Mouse (Mus musculus) kidney, embryonic 14.5 days (tissue): Measurements from ENCODE around the gene Cfap46. TPM values are rescaled to one million over a fixed set of nuclear protein-coding genes. Genes with fewer than 3 reads are reported as not detected.

Experiments used
- ATAC-seq: fragments of 200-750 bp; cut with Nextera tagmentation; 2 replicates; pipeline ENCODE4 v1.8.0; 2017; ENCODE audit warnings: moderate number of reproducible peaks, mild to moderate bottlenecking, moderate TSS enrichment, moderate library complexity; ENCODE audit not compliant: low FRiP score, low TSS enrichment
- H3K27ac ChIP-seq: fragments of 300-500 bp; sonication (generic); 2 replicates; pipeline ENCODE4 v1.5.1; 2014; ENCODE audit warnings: low read depth, mild to moderate bottlenecking, low read length, moderate library complexity, mixed read lengths
- H3K27me3 ChIP-seq: fragments of 300-500 bp; sonication (generic); 2 replicates; pipeline ENCODE4 v1.6.1; 2014; ENCODE audit warnings: mild to moderate bottlenecking, low read length; ENCODE audit not compliant: control insufficient read depth, insufficient read depth
- H3K36me3 ChIP-seq: fragments of 300-500 bp; sonication (generic); 2 replicates; pipeline ENCODE4 v1.6.1; 2014; ENCODE audit warnings: low read length, mixed read lengths; ENCODE audit not compliant: control insufficient read depth, insufficient read depth
- H3K4me1 ChIP-seq: fragments of 300-500 bp; sonication (generic); 2 replicates; pipeline ENCODE4 v1.6.1; 2014; ENCODE audit warnings: low read length, mixed read lengths; ENCODE audit not compliant: control insufficient read depth, insufficient read depth
- H3K4me2 ChIP-seq: fragments of 300-500 bp; sonication (generic); replicated peaks from 2 replicates; pipeline ENCODE4 v1.6.1; 2014; ENCODE audit warnings: low read depth, mild to moderate bottlenecking, low read length
- H3K4me3 ChIP-seq: fragments of 300-500 bp; sonication (generic); 2 replicates; pipeline ENCODE4 v1.5.1; 2014; ENCODE audit warnings: mild to moderate bottlenecking, low read length
- H3K9ac ChIP-seq: fragments of 300-500 bp; sonication (generic); 2 replicates; pipeline ENCODE4 v1.6.1; 2014; ENCODE audit warnings: low read depth, mild to moderate bottlenecking, low read length, moderate library complexity
- H3K9me3 ChIP-seq: fragments of 300-500 bp; sonication (generic); 2 replicates; pipeline ENCODE4 v1.6.1; 2016; ENCODE audit warnings: low read length; ENCODE audit not compliant: control insufficient read depth
- WGBS: fragments of 180-500 bp; shearing (Covaris S2); extraction: QIAGEN DNeasy Blood & Tissue Kit; methylation state at CpG from one replicate; pipeline ENCODE4 v1.1.7; 2014; 5-methylcytosine and 5-hydroxymethylcytosine counted together
- polyA plus RNA-seq: library from polyadenylated mRNA; unstranded; fragments of >200 nt; fragmentation: Nextera tagmentation; extraction: Ambion mirVana; gene quantifications from 2 replicates; pipeline ENCODE4 v1.2.1, GENCODE M21; 2014

Gene Cfap46
- polyA plus RNA-seq, 1 experiment from 2014 or later, result 0.09 TPM

DNA sequence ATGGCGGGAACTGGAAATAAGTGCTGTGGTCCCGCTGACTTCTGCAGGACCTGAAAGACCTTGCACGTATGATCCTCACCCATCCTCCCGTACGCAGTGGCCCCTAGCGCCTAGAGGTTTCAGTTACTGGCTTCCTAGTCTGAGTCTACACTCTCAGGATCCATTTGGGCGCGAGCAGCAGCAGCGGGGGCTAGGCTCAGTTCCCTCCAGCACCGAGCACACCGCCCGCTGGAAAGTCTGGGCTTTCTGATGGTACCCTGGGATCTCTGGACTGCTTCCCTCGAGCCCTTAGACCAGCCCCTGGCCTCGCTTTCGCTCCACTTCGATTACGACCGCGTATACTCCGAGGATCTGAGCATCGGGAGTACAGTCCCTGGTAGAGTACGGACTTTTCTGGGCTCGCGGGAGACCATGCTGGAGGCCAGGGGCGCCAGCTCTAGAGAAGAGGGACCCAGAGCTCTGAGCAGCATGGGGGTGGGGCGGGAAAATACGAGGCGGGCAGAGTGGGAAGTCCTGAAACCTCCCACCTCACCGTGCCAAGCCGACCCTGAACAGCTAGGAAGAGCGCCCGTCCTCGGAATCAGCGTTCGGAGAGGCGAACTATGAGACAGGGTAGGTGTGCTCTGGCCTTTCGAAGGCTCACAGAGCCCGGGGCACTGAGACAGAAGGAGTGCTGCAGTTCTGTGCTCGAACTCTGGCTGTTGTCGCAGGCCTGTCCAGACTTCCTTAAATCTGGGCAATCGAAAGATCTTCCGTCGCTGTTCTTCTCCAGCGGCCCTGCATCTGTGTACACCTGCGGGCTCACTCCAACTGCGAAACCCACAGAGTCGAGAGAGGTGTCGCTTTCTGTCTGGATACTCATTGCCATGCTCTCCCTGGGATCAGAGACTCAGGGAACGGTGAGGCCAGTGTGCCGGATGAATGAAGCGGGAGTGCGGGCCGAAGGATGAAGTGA, 99.1 kb downstream of the Cfap46 start:
- H3K4me3 ChIP-seq, result peak overlapping the region; percentile 17
- whole genome bisulfite sequencing, result 1% methylated on average over 53 of the region's 53 CpGs

DNA sequence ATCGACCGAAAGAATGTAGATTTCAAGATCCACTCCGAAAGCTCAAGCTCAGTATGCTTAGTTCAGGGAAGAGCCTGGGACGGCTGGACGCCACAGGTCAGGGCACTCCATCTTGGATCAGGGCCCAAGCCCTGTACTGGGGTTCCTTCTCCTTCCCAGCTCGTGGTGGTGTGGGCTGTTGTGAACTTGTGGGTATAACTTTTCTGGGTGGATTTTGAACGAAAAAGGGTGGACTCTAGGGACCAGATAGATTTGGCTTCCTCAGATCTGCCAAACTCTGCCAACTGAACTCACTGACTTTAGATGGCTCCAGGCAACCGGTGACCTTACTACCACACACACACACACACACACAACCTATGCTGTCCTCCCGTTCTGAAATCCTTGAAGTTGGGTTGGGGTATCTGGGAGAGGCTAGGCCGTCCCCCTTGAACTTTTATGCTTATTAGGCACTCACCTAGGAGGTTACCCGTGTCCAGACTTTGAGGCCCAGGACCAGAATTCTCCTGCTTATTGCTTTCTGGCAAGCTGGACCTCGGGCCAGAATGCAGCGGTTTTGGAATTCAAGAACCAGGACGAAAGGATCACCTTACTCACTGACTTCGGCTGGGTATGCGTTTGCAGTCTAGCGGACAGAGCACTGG, 100.4 kb downstream of the Cfap46 start:
- Histone ChIP-seq H3K9me3 (no peaks in the 10 kb centered on the region), H3K36me3 (no peaks in the 10 kb centered on the region), H3K4me1 (peaks cover 13% of the 10 kb centered on the region), H3K27ac (no peak overlapping the region), H3K4me3 (peak overlapping the region; percentile 39), H3K4me2 (no peak overlapping the region), H3K27me3 (peaks cover 97% of the 10 kb centered on the region), H3K9ac (no peak overlapping the region)
- ATAC-seq, result no peak
- 7% methylated on average over 17 of the region's 17 CpGs for WGBS

More for the DNA sequence above, 99.1 kb downstream of the Cfap46 start:
- Histone ChIP-seq H3K9me3 (no peaks in the 10 kb centered on the region), H3K36me3 (no peaks in the 10 kb centered on the region), H3K27me3 (peaks cover 85% of the 10 kb centered on the region), H3K4me1 (peaks cover 13% of the 10 kb centered on the region), H3K9ac (no peak overlapping the region), H3K27ac (no peak overlapping the region), H3K4me2 (no peak overlapping the region; the same call in 1 of the 2 replicates)
- no peak for ATAC-seq

DNA sequence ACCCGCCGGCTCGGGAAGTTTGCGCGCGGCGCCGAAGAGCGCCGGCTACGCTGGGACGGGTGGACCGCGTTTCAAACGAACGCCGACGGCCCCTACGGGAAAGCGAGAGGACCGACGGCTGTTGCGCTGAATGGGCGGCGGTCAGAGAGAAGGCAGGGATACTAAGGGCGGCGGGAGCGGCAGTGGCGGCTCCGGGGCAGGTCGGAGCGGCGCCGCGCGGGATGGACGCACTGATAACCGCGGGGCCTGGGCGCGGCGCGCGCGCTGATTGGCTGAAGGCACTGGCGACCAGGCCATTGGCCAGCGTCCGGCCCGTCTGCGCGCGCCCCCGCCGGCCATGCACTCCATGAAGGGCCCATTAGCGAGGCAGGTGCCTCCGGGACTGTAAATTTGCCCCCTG, 101.0 kb downstream of the Cfap46 start, which contains the start of gene Nkx6-2:
Nkx6-2 (minus strand) TSS at position 203 of the 400 bp plus-strand sequence.
- peaks cover 13% of the 10 kb centered on the region for H3K4me1 ChIP-seq
- peak; percentile 66 for ATAC-seq
- WGBS, result under 1% methylated on average over 53 of the region's 56 CpGs

DNA sequence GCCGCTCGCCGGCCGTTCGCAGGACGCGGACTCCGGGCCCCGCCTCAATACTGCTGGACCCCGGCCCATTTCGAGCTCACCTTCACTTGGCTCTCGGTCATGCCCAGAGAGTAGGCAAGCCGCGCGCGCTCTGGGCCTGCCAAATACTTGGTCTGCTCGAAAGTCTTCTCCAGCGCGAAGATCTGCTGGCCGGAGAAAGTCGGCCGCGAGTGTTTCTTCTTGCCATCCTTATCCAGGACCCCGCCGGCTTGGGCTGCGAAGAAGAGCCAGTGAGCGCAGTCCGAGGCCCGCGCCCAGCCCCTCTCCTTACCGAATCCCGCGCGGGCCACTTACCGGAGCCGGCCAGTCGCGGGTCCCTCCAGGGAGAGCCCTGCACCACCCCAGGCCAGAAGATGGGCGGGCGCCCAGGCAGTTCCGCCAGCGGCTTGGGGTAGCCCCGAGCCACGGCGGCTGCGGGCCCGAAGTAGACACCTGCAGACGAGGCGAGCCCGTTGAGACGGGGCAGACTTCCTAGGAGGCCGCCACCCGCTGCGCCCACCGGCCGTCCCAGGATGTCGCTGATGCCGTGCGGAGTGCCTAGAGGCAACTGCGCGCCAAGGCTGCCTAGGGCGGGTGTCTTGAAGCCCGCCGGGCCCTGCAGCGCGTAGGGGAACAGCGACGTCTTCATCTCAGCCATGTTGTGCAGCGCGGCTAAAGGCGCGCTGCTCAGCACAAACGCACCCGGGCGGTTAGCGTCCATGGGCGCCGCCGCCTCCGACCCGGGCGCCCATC, 101.6 kb downstream of the Cfap46 start:
- ATAC-seq, result peak; percentile 50
- Histone ChIP-seq H3K9me3 (no peaks in the 10 kb centered on the region), H3K4me3 (peak overlapping the region; percentile 39), H3K9ac (0 out of 2 replicates have a peak overlapping the region, but pooled peaks have one; percentile 18), H3K4me2 (peak overlapping the region; percentile 51), H3K36me3 (no peaks in the 10 kb centered on the region; the same call in 1 of the 2 replicates), H3K4me1 (peaks cover 13% of the 10 kb centered on the region), H3K27me3 (peaks cover 96% of the 10 kb centered on the region), H3K27ac (no peak overlapping the region)
- 1% methylated on average over 75 of the region's 82 CpGs for WGBS

More for the DNA sequence above, 101.0 kb downstream of the Cfap46 start, which contains the start of gene Nkx6-2:
- 0 out of 2 replicates have a peak within 1 kb of the TSS, but pooled peaks have one; percentile 18 for H3K9ac ChIP-seq
- H3K27ac ChIP-seq, result no peak within 1 kb of the TSS
- no peaks in the 10 kb centered on the region; the same call in 1 of the 2 replicates for H3K36me3 ChIP-seq
- no peaks in the 10 kb centered on the region for H3K9me3 ChIP-seq
- H3K4me2 ChIP-seq, result peak within 1 kb of the TSS; percentile 51
- peak within 1 kb of the TSS; percentile 39 for H3K4me3 ChIP-seq
- H3K27me3 ChIP-seq, result peaks cover 98% of the 10 kb centered on the region

DNA sequence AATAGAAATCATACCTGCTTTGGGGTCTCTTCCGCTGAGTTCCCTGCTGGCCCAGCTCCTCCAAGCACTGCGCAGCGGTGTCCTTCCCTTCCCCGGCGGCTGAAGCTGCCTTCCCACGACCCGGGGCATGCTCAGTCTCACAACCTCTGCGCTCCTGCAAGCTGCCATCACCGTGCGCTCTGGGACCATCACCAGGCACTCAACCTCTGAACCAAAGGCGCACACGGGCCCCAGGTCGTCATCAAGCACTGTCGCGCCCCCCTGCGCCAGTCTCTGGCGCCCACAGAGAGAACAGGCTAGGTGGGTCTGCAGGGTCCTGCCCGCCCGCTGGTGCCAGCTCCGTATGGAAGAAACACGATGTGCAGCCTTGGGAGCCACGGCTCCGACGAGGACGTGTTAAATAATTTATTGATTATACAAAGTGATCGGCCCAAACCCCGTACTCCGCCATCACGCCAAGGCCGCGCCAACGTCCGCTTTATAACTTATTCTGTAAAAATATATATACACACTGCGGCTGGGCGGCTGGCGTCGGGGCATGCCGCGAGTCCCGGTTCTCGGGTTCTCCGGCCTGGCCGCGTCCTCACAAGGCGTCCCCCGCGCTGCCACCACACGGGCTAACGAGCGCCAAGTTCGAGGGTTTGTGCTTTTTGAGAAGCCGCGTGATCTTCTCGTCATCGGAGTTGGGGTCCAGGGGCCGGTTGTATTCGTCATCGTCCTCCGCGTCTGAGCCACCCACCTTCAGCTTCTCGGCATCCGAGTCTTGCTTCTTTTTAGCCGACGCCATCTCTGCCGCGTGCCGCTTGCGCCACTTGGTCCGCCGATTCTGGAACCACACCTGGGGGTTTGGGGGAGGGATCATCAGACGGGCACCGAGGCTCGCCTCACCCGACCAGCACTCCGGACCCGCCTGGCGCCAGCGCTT, 102.5 kb downstream of the Cfap46 start:
- no peaks in the 10 kb centered on the region for H3K9me3 ChIP-seq
- H3K36me3 ChIP-seq, result no peaks in the 10 kb centered on the region; the same call in 1 of the 2 replicates
- peak overlapping the region; percentile 39 for H3K4me3 ChIP-seq
- peaks cover 13% of the 10 kb centered on the region for H3K4me1 ChIP-seq
- ATAC-seq, result no peak
- WGBS, result under 1% methylated on average over 78 of the region's 78 CpGs
- H3K27me3 ChIP-seq, result peaks cover 87% of the 10 kb centered on the region
- no peak overlapping the region for H3K9ac ChIP-seq
- peak overlapping the region; percentile 51; the same call in 1 of the 2 replicates for H3K4me2 ChIP-seq
- no peak overlapping the region for H3K27ac ChIP-seq

DNA sequence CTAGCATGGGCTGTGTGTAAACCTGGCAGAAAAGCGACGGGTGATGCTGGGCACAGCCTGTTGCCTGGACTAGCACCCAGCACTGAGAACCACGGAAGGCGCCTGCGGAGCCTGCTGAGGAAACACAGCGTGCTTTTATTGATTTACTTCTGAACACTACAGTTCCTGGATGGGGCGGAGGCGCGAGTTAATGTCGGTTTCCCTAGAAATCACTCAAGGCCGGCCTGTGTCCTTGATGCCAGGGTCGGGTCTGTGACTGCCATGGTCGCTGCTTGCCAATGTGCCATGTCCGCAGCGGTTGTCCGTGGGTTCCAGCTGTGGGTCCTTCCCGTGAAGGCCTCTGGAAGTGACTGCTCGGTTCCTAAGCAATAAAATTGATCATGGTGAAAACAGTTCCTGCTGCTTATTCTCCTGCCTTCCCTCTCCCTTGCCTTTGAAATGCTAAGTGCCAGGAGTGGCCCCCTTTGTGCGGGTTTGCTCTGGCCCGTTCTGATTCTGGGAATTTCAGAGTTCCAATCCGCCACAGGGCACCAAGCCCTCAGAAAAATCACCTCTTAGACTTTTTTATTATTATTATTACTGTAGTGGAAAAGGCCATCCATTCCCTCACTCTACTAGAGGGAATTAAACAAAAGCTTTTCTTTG, 104.2 kb downstream of the Cfap46 start:
- ATAC-seq, result no peak
- no peak overlapping the region for H3K4me3 ChIP-seq
- peaks cover 70% of the 10 kb centered on the region for H3K27me3 ChIP-seq
- peaks cover 13% of the 10 kb centered on the region for H3K4me1 ChIP-seq
- H3K4me2 ChIP-seq, result no peak overlapping the region
- no peak overlapping the region for H3K9ac ChIP-seq
- no peak overlapping the region for H3K27ac ChIP-seq
- no peaks in the 10 kb centered on the region for H3K9me3 ChIP-seq
- 60% methylated on average over 21 of the region's 21 CpGs for WGBS
- H3K36me3 ChIP-seq, result no peaks in the 10 kb centered on the region; the same call in 1 of the 2 replicates

DNA sequence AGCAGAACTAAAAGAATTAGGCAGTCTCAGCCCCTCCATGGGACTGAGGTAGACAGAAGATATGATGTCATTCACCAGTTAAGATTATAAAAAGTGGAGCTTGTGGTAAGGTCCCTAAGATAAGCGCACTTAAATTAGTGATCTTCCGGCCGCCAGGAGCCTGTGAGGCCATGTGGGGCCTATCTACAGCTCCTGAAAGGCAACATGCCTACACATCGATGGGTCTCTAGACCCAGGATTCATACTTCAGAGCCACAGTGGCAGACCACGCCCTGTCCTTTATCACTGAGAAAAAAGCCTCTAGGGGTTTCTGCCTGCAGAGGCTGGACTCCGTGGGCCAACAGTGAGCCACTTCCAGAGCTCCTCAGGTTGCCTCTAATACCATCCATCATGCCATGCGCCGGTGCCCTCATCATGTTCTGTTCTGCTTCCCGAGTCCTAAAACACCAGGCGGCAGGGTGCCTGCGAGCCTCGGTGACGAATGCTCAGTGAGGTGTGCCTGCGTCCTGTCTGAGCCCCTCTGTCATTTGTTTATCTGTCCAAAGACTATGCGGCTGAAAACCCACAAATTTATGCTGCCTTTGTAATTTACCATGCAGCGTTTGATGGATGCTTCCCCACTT, 107.4 kb downstream of the Cfap46 start:
- Histone ChIP-seq H3K27me3 (peaks cover 38% of the 10 kb centered on the region), H3K4me1 (peaks cover under 1% of the 10 kb centered on the region; the same call in 1 of the 2 replicates), H3K9me3 (no peaks in the 10 kb centered on the region), H3K4me2 (no peak overlapping the region), H3K4me3 (no peak overlapping the region), H3K36me3 (no peaks in the 10 kb centered on the region; the same call in 1 of the 2 replicates), H3K27ac (no peak overlapping the region), H3K9ac (no peak overlapping the region)
- peak; percentile 66 for ATAC-seq
- WGBS, result 61% methylated on average over 16 of the region's 16 CpGs
